Mouse (Mus musculus) myocyte (in vitro differentiated cells): ENCODE data around the gene Pip4p1. TPM values are rescaled to one million over a fixed set of nuclear protein-coding genes. Genes with fewer than 3 reads are reported as not detected.

Experiments used
- H3K27me3 ChIP-seq: one replicate; pipeline ENCODE4 v1.6.1; 2011; ENCODE audit not compliant: control insufficient read depth, insufficient read depth, insufficient read length
- H3K36me3 ChIP-seq: one replicate; pipeline ENCODE4 v1.6.1; 2011; ENCODE audit not compliant: control insufficient read depth, insufficient read depth
- H3K4me2 ChIP-seq: one replicate; pipeline ENCODE4 v1.6.1; 2011; ENCODE audit warnings: low read depth, control low read depth
- H3K4me3 ChIP-seq: one replicate; pipeline ENCODE4 v1.5.1; 2011; ENCODE audit warnings: mild to moderate bottlenecking, control low read depth, moderate library complexity
- H3K79me2 ChIP-seq: one replicate; pipeline ENCODE4 v1.6.1; 2011; ENCODE audit not compliant: control insufficient read depth, insufficient read depth
- H3ac ChIP-seq: one replicate; pipeline ENCODE4 v1.6.1; 2011; ENCODE audit not compliant: control insufficient read depth, insufficient read length
- CEBPB ChIP-seq: IDR thresholded peaks from 2 replicates; pipeline ENCODE4 v1.6.1; 2011; ENCODE audit warnings: mild to moderate bottlenecking, moderate library complexity; ENCODE audit not compliant: poor library complexity, insufficient read depth, severe bottlenecking
- E2F4 ChIP-seq: IDR thresholded peaks from one replicate; pipeline ENCODE4 v1.6.1; 2011; ENCODE audit warnings: mild to moderate bottlenecking, control low read depth, moderate library complexity; ENCODE audit not compliant: insufficient read depth
- MAX ChIP-seq: IDR thresholded peaks from one replicate; pipeline ENCODE4 v1.6.1; 2011; ENCODE audit warnings: low read depth, mild to moderate bottlenecking, control low read depth
- MYOD1 ChIP-seq, 3 experiments: IDR thresholded peaks; one replicate each; pipeline ENCODE4 v1.6.1; 2011; ENCODE audit warnings: control low read depth in 2 of 3, low read depth in 2 of 3, mild to moderate bottlenecking in 2 of 3, moderate library complexity in 1 of 3; ENCODE audit not compliant: insufficient read length in 2 of 3, control insufficient read depth in 1 of 3
- MYOG ChIP-seq, 3 experiments: IDR thresholded peaks; one replicate each; pipeline ENCODE4 v1.6.1; 2011; ENCODE audit warnings: control low read depth in 2 of 3, low read depth in 2 of 3, mild to moderate bottlenecking in 2 of 3; ENCODE audit not compliant: insufficient read length in 2 of 3, control insufficient read depth in 1 of 3, insufficient read depth in 1 of 3
- POLR2A ChIP-seq: IDR thresholded peaks from one replicate; pipeline ENCODE4 v1.6.1; 2011; ENCODE audit warnings: low read depth, mild to moderate bottlenecking, control low read depth, moderate library complexity; ENCODE audit not compliant: insufficient read length
- POLR2AphosphoS2 ChIP-seq: IDR thresholded peaks from one replicate; pipeline ENCODE4 v1.6.1; 2011; ENCODE audit warnings: low read depth, control low read depth; ENCODE audit not compliant: insufficient read length
- REST ChIP-seq: IDR thresholded peaks from one replicate; pipeline ENCODE4 v1.6.1; 2011; ENCODE audit warnings: mild to moderate bottlenecking, control low read depth, moderate library complexity; ENCODE audit not compliant: insufficient read depth, insufficient read length
- SRF ChIP-seq: IDR thresholded peaks from one replicate; pipeline ENCODE4 v1.6.1; 2011; ENCODE audit warnings: low read depth; ENCODE audit not compliant: control insufficient read depth, insufficient read length
- TCF12 ChIP-seq: IDR thresholded peaks from one replicate; pipeline ENCODE4 v1.6.1; 2011; ENCODE audit warnings: mild to moderate bottlenecking, control low read depth; ENCODE audit not compliant: poor library complexity, insufficient read depth, severe bottlenecking
- TCF3 ChIP-seq: IDR thresholded peaks from one replicate; pipeline ENCODE4 v1.6.1; 2011; ENCODE audit warnings: low read depth, control low read depth; ENCODE audit not compliant: insufficient read length
- USF1 ChIP-seq: IDR thresholded peaks from one replicate; pipeline ENCODE4 v1.6.1; 2011; ENCODE audit warnings: low read depth, mild to moderate bottlenecking, control low read depth, moderate library complexity
- polyA plus RNA-seq: library from polyadenylated mRNA; unstranded; fragments of >200 nt; fragmentation: generic; extraction: Trizol; gene quantifications from one replicate; pipeline ENCODE4 v1.2.1, GENCODE M21; 2012; ENCODE audit warnings: missing spikeins

The Pip4p1 gene
- polyA plus RNA-seq, 1 experiment, result 71.3 TPM

GRCm38 (mm10) chr14:50938119-50938908 is 7.7 kb upstream of the Pip4p1 start:
- TF ChIP-seq MAX (no peak), SRF (no peak), POLR2AphosphoS2 (no peak), MYOG (IDR thresholded peaks at IDR 0.05; ENCODE audit: control insufficient read depth in 1 of 3, insufficient read depth in 1 of 3, insufficient read length in 2 of 3, low read depth in 2 of 3) (no peak), REST (no peak), POLR2A (no peak), CEBPB (no peak), E2F4 (no peak), TCF3 (no peak), TCF12 (no peak), MYOD1 (IDR thresholded peaks at IDR 0.05; ENCODE audit: control insufficient read depth in 1 of 3, insufficient read length in 2 of 3, low read depth in 2 of 3) (no peak), USF1 (no peak)
- Histone ChIP-seq H3K4me3 (no peak overlapping the region), H3K36me3 (no peaks in the 10 kb centered on the region), H3ac (no peak overlapping the region), H3K4me2 (peak overlapping the region; percentile 22), H3K27me3 (no peaks in the 10 kb centered on the region), H3K79me2 (no peaks in the 10 kb centered on the region)

DNA sequence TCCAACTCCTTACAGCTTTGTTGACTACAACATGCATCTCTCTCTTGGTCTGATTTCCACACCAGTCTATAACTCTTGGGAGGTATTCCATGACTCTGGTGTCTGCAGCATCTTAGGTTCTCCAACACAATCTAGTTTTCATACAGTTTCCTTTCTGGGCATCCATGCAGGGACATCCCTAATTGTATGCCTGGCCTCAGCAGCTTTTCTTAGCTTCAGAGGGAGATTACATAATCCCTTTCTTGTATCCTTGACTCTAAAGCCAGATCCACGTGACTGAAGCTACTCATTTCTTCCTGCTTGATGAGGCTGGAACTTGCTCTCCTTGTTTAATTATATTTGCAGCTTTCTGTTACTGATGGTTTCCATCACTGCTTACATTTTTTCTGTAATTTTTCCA is 6.0 kb upstream of the Pip4p1 start:
- Histone ChIP-seq H3K36me3 (no peaks in the 10 kb centered on the region), H3ac (no peak overlapping the region), H3K4me3 (no peak overlapping the region), H3K4me2 (no peak overlapping the region), H3K79me2 (no peaks in the 10 kb centered on the region), H3K27me3 (no peaks in the 10 kb centered on the region)
- no peak for TF ChIP-seq POLR2AphosphoS2
- no peak for TF ChIP-seq TCF3
- TF ChIP-seq E2F4, result no peak
- TF ChIP-seq USF1, result no peak
- TF ChIP-seq MAX, result no peak
- TF ChIP-seq SRF, result no peak
- TF ChIP-seq CEBPB, result no peak
- no peak for TF ChIP-seq TCF12
- no peak for TF ChIP-seq REST
- TF ChIP-seq POLR2A, result no peak
- no peak for TF ChIP-seq MYOD1 (IDR thresholded peaks at IDR 0.05; ENCODE audit: control insufficient read depth in 1 of 3, insufficient read length in 2 of 3, low read depth in 2 of 3)
- no peak for TF ChIP-seq MYOG (IDR thresholded peaks at IDR 0.05; ENCODE audit: control insufficient read depth in 1 of 3, insufficient read depth in 1 of 3, insufficient read length in 2 of 3, low read depth in 2 of 3)

DNA sequence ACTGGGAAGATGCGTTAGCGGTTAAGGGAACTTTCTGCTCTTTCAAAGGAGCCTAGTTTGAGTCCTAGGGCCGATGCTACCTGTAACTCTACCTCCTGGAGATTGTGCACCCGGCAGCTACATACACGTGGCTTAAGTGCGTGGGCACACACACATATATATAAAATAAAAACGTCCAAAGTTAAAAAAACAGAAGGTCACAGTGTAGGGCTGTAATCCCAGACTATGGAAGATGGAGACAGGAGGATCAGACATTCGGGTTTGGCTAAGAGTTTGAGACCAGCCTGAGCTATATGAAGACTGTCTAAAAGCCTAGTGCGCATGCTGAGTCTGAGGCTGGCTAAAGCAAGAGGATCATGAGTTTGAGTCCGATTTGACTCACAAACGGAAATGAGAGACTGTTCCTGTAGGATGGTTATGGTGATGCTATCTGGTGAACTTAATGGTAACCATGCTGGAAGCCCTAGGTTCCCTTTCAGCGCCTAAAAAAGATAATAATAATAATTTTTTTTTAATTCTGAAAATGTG is 901 bp upstream of the Pip4p1 start:
- no peak for TF ChIP-seq TCF12
- TF ChIP-seq REST, result no peak
- TF ChIP-seq TCF3, result no peak
- no peak for TF ChIP-seq POLR2AphosphoS2
- no peak for TF ChIP-seq SRF
- no peak for TF ChIP-seq E2F4
- TF ChIP-seq CEBPB, result no peak
- TF ChIP-seq MYOG (IDR thresholded peaks at IDR 0.05; ENCODE audit: control insufficient read depth in 1 of 3, insufficient read depth in 1 of 3, insufficient read length in 2 of 3, low read depth in 2 of 3), result no peak
- TF ChIP-seq POLR2A, result no peak
- TF ChIP-seq MYOD1 (IDR thresholded peaks at IDR 0.05; ENCODE audit: control insufficient read depth in 1 of 3, insufficient read length in 2 of 3, low read depth in 2 of 3), result no peak
- TF ChIP-seq MAX, result no peak
- TF ChIP-seq USF1, result no peak
- peaks cover 31% of the 10 kb centered on the region for H3K79me2 ChIP-seq

DNA sequence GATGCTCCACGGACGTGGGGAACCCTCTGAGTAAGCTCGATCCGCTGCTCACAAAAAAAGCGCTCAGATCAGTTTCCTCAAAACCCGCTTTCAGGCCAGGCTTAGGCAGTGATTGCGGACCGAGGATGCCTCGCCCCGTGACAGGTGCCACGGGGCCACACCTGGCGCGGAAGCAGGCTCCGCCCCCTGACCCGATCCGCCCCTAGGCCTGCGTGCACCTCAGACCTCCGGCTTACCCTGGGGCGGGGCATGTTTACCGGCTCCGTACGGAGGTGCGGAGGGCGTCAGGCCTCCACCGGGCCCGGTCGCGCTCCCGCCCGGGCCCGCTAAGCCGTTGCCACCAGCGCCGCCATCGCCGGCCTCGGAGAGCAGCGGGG is 291 bp downstream of the Pip4p1 start:
- TF ChIP-seq CEBPB (no peak), MYOD1 (IDR thresholded peaks at IDR 0.05; ENCODE audit: control insufficient read depth in 1 of 3, insufficient read length in 2 of 3, low read depth in 2 of 3) (peak in 1 of 3 experiments; percentile 62), MYOG (IDR thresholded peaks at IDR 0.05; ENCODE audit: control insufficient read depth in 1 of 3, insufficient read depth in 1 of 3, insufficient read length in 2 of 3, low read depth in 2 of 3) (peak in 1 of 3 experiments; percentile 48), TCF3 (no peak)
- Histone ChIP-seq H3K36me3 (peaks cover 24% of the 10 kb centered on the region), H3K79me2 (peaks cover 43% of the 10 kb centered on the region), H3K27me3 (no peaks in the 10 kb centered on the region), H3K4me3 (peak overlapping the region; percentile 43), H3ac (peak overlapping the region; percentile 56), H3K4me2 (peak overlapping the region; percentile 94)

More for the DNA sequence above, 901 bp upstream of the Pip4p1 start:
- Histone ChIP-seq H3K27me3 (no peaks in the 10 kb centered on the region), H3K4me2 (peak overlapping the region; percentile 74), H3K36me3 (peaks cover 24% of the 10 kb centered on the region), H3ac (peak overlapping the region; percentile 56), H3K4me3 (peak overlapping the region; percentile 43)
